Mouse (Mus musculus) kidney, postnatal 0 days (tissue): Measurements from ENCODE around the gene Pitx2. TPM values are rescaled to one million over a fixed set of nuclear protein-coding genes. Genes with fewer than 3 reads are reported as not detected.

Experiments
- ATAC-seq: fragments of 200-750 bp; cut with Nextera tagmentation; replicated peaks from 2 replicates; pipeline ENCODE4 v1.8.0; 2017; ENCODE audit warnings: low read depth, moderate number of reproducible peaks, moderate TSS enrichment, moderate library complexity; ENCODE audit not compliant: low FRiP score
- DNase-seq: peaks from one replicate; pipeline ENCODE4 v3.0.0-alpha.2; 2016; ENCODE audit warnings: low spot score
- H3K27ac ChIP-seq: fragments of 300-500 bp; sonication (generic); 2 replicates; pipeline ENCODE4 v1.5.1; 2014; ENCODE audit warnings: mild to moderate bottlenecking
- H3K27me3 ChIP-seq: fragments of 300-500 bp; sonication (generic); 2 replicates; pipeline ENCODE4 v1.6.1; 2014; ENCODE audit warnings: low read length, mixed read lengths; ENCODE audit not compliant: insufficient read depth
- H3K36me3 ChIP-seq: fragments of 300-500 bp; sonication (generic); 2 replicates; pipeline ENCODE4 v1.6.1; 2014; ENCODE audit warnings: low read length, mixed read lengths; ENCODE audit not compliant: insufficient read depth
- H3K4me1 ChIP-seq: fragments of 300-500 bp; sonication (generic); replicated peaks from 2 replicates; pipeline ENCODE4 v1.6.1; 2014; ENCODE audit warnings: antibody characterized with exemption, low read length, mixed read lengths; ENCODE audit not compliant: insufficient read depth
- H3K4me2 ChIP-seq: fragments of 300-500 bp; sonication (generic); 2 replicates; pipeline ENCODE4 v1.6.1; 2014; ENCODE audit warnings: mild to moderate bottlenecking, low read length, moderate library complexity, mixed read lengths
- H3K4me3 ChIP-seq: fragments of 300-500 bp; sonication (generic); replicated peaks from 2 replicates; pipeline ENCODE4 v1.5.1; 2014; ENCODE audit warnings: low read depth, low read length
- H3K9ac ChIP-seq: fragments of 300-500 bp; sonication (generic); 2 replicates; pipeline ENCODE4 v1.6.1; 2014; ENCODE audit warnings: low read depth, low read length
- H3K9me3 ChIP-seq: fragments of 300-500 bp; sonication (generic); replicated peaks from 2 replicates; pipeline ENCODE4 v1.6.1; 2016; ENCODE audit warnings: low read length, inconsistent platforms, mixed read lengths
- CTCF ChIP-seq: IDR thresholded peaks from 2 replicates; pipeline ENCODE4 v1.5.1; 2016; ENCODE audit warnings: antibody characterized with exemption, low read depth, mild to moderate bottlenecking, moderate library complexity
- WGBS: fragments of 180-500 bp; shearing (Covaris S2); extraction: QIAGEN DNeasy Blood & Tissue Kit; methylation state at CpG from one replicate; pipeline ENCODE4 v1.1.7; 2014; 5-methylcytosine and 5-hydroxymethylcytosine counted together
- polyA plus RNA-seq: library from polyadenylated mRNA; unstranded; fragments of >200 nt; fragmentation: Nextera tagmentation; extraction: Ambion mirVana; gene quantifications from 2 replicates; pipeline ENCODE4 v1.2.1, GENCODE M21; 2015

The Pitx2 gene
- polyA plus RNA-seq, 1 experiment from 2014 or later: 6.5 TPM

GRCm38 (mm10) chr3:129200501-129200890, 818 bp downstream of the Pitx2 start:
- Histone ChIP-seq H3K27ac (no peak overlapping the region), H3K9me3 (no peaks in the 10 kb centered on the region), H3K9ac (no peak overlapping the region), H3K27me3 (peaks cover 88% of the 10 kb centered on the region), H3K36me3 (no peaks in the 10 kb centered on the region), H3K4me3 (no peak overlapping the region), H3K4me2 (no peak overlapping the region), H3K4me1 (peaks cover 7% of the 10 kb centered on the region)
- WGBS: 3% methylated on average over 9 of the region's 9 CpGs
- no peak for TF ChIP-seq CTCF
- DNase-seq (no peak), ATAC-seq (no peak)

- no peaks in the 10 kb centered on the region for H3K36me3 ChIP-seq
- H3K9ac ChIP-seq: no peak overlapping the region
- no peak for TF ChIP-seq CTCF
- H3K4me1 ChIP-seq: peaks cover 7% of the 10 kb centered on the region
- no peak for ATAC-seq
- no peak for DNase-seq
- no peak overlapping the region for H3K27ac ChIP-seq
- WGBS: 4% methylated on average over 3 of the region's 3 CpGs
- H3K4me2 ChIP-seq: no peak overlapping the region
- H3K27me3 ChIP-seq: peaks cover 88% of the 10 kb centered on the region
- no peaks in the 10 kb centered on the region for H3K9me3 ChIP-seq
- no peak overlapping the region for H3K4me3 ChIP-seq
Measured at GRCm38 (mm10) chr3:129201156-129201555, 1.5 kb downstream of the Pitx2 start.

GRCm38 (mm10) chr3:129201681-129202255, 2.1 kb downstream of the Pitx2 start:
- DNase-seq (no peak), ATAC-seq (no peak)
- Histone ChIP-seq H3K9me3 (no peaks in the 10 kb centered on the region), H3K27me3 (peaks cover 88% of the 10 kb centered on the region), H3K4me2 (no peak overlapping the region), H3K9ac (no peak overlapping the region), H3K36me3 (no peaks in the 10 kb centered on the region), H3K4me3 (no peak overlapping the region), H3K4me1 (peaks cover 7% of the 10 kb centered on the region), H3K27ac (no peak overlapping the region)
- no peak for TF ChIP-seq CTCF
- 7% methylated on average over 11 of the region's 11 CpGs for WGBS

DNA sequence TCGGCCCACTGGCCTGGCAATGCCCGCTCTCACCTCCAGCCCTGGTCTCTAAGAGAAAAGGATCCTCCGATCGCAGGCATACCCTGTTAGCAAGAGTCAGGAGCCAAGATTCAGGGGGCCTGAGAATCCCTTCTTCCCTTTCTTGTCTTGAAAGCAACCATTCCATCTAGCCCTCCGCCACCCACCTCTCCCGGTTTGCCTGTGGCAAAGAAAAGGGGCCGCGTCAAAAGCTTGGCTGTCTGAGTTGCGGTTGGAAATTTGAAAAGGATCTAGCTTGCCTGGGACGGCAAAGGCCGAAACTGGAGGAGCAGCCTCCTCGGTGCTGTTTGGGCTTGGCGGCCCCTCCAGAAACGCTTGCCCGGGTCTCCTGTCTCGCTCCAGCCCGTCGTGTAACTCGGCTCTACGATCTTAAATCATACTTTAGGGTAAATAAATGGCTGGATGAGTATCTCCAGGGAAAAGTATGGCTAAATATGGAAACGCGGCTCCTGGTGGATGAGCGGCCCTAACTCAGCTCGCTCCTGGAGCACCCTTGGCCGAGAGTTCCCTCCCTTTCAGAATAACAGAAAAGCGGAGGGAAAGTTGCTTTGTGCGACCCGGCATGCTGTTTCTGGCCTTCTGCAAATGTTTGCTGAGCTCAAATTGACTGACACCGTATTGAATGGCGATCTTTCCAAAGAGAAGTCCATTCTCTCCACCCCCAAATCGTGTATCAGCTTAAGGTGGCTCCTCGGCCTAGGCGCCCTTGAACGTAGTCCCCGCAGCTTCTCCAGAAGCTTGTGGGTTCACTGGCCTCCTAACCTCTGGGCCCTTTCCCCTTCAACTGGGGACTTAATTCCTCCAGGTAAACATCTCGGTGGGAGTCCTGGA, 3.4 kb downstream of the Pitx2 start:
- H3K27ac ChIP-seq: no peak overlapping the region
- no peak overlapping the region for H3K9ac ChIP-seq
- H3K4me2 ChIP-seq: no peak overlapping the region
- 0 out of 2 replicates have a peak overlapping the region, but pooled peaks have one; percentile 7 for H3K4me3 ChIP-seq
- peaks cover 7% of the 10 kb centered on the region for H3K4me1 ChIP-seq
- H3K36me3 ChIP-seq: no peaks in the 10 kb centered on the region
- peaks cover 88% of the 10 kb centered on the region for H3K27me3 ChIP-seq
- TF ChIP-seq CTCF: no peak
- WGBS: 1% methylated on average over 36 of the region's 36 CpGs
- H3K9me3 ChIP-seq: no peaks in the 10 kb centered on the region
- DNase-seq (no peak), ATAC-seq (no peak)

- TF ChIP-seq CTCF: no peak
- DNase-seq (no peak), ATAC-seq (peak; percentile 15)
- Histone ChIP-seq H3K27ac (no peak overlapping the region), H3K9me3 (no peaks in the 10 kb centered on the region), H3K9ac (no peak overlapping the region), H3K36me3 (no peaks in the 10 kb centered on the region), H3K4me3 (peak overlapping the region; percentile 37), H3K4me1 (peaks cover 7% of the 10 kb centered on the region), H3K27me3 (peaks cover 90% of the 10 kb centered on the region), H3K4me2 (peak overlapping the region; percentile 63)
- WGBS: 2% methylated on average over 35 of the region's 35 CpGs
Measured at GRCm38 (mm10) chr3:129203761-129204440, 4.2 kb downstream of the Pitx2 start.

DNA sequence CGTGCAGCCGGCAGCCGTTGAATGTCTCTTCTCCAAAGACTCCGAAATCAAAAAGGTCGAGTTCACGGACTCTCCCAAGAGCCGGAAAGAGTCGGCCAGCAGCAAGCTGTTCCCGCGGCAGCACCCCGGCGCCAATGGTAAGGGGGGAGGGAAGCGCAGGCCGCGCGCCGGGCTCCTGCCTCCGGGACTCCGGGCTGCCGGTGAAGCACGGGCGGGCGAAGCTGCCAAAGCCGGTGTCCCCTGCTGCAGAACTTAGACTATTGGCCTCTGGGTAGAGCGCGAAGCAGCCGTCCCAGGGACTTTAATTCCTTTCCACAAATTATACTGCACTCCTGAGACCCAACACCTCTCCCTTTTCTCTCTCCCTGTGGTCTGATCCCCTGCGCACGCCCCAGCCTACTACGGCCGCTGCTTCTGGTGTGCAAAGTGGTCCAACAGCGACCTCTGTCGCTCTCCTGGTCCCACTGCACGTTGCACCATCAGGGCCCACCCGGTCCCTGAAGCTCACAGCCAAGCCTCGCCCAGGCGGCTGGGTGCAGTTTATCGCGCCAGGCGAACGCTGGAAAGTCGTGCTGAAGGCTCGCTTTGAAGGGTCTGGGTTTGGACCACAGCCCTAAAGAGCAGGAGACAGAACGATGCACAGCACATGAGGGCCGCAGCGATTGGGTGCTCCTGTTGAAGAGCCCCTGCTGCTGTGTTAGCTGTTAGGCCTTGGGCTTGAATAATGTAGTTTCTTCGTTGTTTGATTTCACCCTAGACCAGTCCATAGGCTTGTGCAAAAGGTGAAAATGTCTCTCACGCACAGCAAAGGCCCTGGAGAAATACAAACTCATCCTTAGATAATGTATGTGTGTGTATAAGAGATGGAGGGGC, 5.0 kb downstream of the Pitx2 start:
- Histone ChIP-seq H3K9me3 (no peaks in the 10 kb centered on the region), H3K4me1 (peaks cover 3% of the 10 kb centered on the region), H3K4me2 (peak overlapping the region; percentile 63), H3K27ac (no peak overlapping the region), H3K9ac (no peak overlapping the region), H3K36me3 (no peaks in the 10 kb centered on the region), H3K27me3 (peaks cover 90% of the 10 kb centered on the region), H3K4me3 (peak overlapping the region; percentile 37)
- DNase-seq (peak; percentile 95), ATAC-seq (peak; percentile 88)
- under 1% methylated on average over 44 of the region's 48 CpGs for WGBS
- TF ChIP-seq CTCF: peak; percentile 96
